Mouse (Mus musculus): Measurements from ENCODE around the gene Azin2.

DNA sequence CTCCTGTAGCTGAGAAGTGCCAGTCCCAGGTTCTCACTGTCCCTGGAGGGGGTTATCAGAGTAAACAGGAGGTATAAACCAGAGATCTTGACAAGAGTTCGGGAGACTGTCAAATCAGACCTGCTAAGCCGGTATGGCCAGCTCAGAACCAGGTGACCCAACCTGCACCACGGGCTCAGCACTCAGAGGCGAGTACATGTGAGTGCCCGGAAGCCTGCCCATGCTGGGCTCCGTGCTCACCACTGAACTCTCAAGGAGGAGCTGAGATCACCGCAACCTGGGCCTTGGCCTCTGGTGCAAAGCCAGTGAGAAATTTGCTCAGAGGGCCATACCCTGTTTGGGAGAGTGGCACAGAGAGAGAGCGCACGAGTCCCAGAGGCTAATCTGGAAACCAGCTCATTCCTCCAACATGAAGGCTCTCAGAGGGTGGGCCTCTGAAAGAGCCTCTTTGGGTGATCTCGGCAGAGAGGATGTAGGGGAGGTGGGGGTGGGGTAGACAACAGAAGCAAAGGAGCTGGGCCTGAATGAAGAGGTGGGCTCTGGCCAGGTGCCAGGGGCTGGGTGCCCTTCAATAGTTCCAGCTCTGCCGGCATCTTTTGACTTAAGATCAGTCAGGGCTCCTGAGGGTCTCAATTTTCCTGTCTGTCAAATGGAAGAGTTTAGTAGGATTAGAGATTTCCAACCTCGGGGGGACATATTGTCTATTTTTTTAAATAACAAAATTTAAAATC lies 54.8 kb downstream of the Azin2 start:
- no peak for TF ChIP-seq CTCF (IDR thresholded peaks at IDR 0.05; ENCODE audit: low read depth)
- TF ChIP-seq EP300 (IDR thresholded peaks at IDR 0.05; ENCODE audit: low read depth): no peak
